Mouse (Mus musculus) C2C12 (cell line): ENCODE measurements around the gene Cd6.

ENCODE experiments used
- CEBPB ChIP-seq: IDR thresholded peaks from one replicate; pipeline ENCODE4 v1.6.1; 2011; ENCODE audit warnings: low read depth, mild to moderate bottlenecking, control low read depth, moderate library complexity
- CTCF ChIP-seq: IDR thresholded peaks from one replicate; pipeline ENCODE4 v1.5.1; 2011; ENCODE audit not compliant: control insufficient read depth, insufficient read depth, insufficient read length
- FOSL1 ChIP-seq: IDR thresholded peaks from one replicate; pipeline ENCODE4 v1.8.0; 2011; ENCODE audit warnings: mild to moderate bottlenecking, low read length; ENCODE audit not compliant: poor library complexity, insufficient read depth, severe bottlenecking
- MYOD1 ChIP-seq: IDR thresholded peaks from one replicate; pipeline ENCODE4 v1.6.1; 2011; ENCODE audit warnings: low read depth; ENCODE audit not compliant: control insufficient read depth, insufficient read length
- MYOG ChIP-seq: IDR thresholded peaks from one replicate; pipeline ENCODE4 v1.6.1; 2011; ENCODE audit not compliant: control insufficient read depth, insufficient read length; ENCODE audit errors: extremely low read depth
- USF1 ChIP-seq: IDR thresholded peaks from one replicate; pipeline ENCODE4 v1.6.1; 2011; ENCODE audit warnings: low read depth, mild to moderate bottlenecking, control low read depth, moderate library complexity

DNA sequence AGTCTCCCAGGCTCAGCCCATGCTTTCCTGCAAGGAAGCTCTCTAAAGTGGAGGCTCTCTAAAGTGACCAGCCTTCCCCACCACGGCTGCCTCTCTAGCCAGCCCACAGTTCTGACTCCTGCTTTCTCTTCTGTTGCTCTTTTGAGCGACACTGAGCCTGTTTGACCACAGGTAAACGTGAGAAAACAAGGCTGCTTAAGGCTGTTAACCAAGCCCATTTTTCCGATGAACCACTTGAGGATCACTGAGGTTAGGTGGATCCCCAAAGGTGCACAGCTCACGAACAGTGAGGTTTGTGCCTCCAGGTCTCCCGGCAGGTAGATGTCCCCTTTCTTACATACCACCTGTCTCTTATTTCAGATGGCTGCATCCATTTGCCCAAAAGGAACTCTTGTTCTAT is 87.7 kb downstream of the Cd6 start:
- TF ChIP-seq CTCF = no peak
- TF ChIP-seq USF1 = no peak
- TF ChIP-seq CEBPB = no peak
- no peak for TF ChIP-seq FOSL1
- no peak for TF ChIP-seq MYOD1
- no peak for TF ChIP-seq MYOG
